Mouse (Mus musculus) heart, adult 2 months (tissue): ENCODE measurements at regions not wholly inside any gene's neighbourhood (a gene's known extent, or its start where the extent isn't known, plus 50 kb on each side); places are given as distances from the start of the nearest gene placed in this dataset.

ENCODE experiments used
- CTCF ChIP-seq: fragments of 200-600 bp; IDR thresholded peaks from 2 replicates; pipeline ENCODE4 v1.8.1; 2022; ENCODE audit warnings: antibody characterized with exemption, mild to moderate bottlenecking, moderate library complexity
- EP300 ChIP-seq: fragments of 200-500 bp; IDR thresholded peaks from 2 replicates; pipeline ENCODE4 v1.6.1; 2011; ENCODE audit warnings: low read depth, low read length, control low read depth; ENCODE audit not compliant: insufficient read depth
- POLR2A ChIP-seq: fragments of 200-500 bp; IDR thresholded peaks from 2 replicates; pipeline ENCODE4 v1.6.1; 2011; ENCODE audit warnings: mild to moderate bottlenecking, low read depth, low read length, control low read depth; ENCODE audit not compliant: insufficient read depth

- TF ChIP-seq POLR2A (no peak), CTCF (no peak), EP300 (no peak)
These were observed 231.1 kb upstream of the Hnrnpa3 start for GRCm38 (mm10) chr2:75427936-75428458.
